Mouse (Mus musculus) neural tube, embryonic 15.5 days (tissue): ENCODE results near the gene Stac2. TPM values are rescaled to one million over a fixed set of nuclear protein-coding genes. Genes with fewer than 3 reads are reported as not detected.

Experiments used
- ATAC-seq: fragments of 200-750 bp; cut with Nextera tagmentation; 2 replicates; pipeline ENCODE4 v1.8.0; 2017; ENCODE audit warnings: mild to moderate bottlenecking, moderate TSS enrichment, moderate library complexity; ENCODE audit not compliant: low FRiP score
- H3K27ac ChIP-seq: fragments of 300-500 bp; sonication (generic); replicated peaks from 2 replicates; pipeline ENCODE4 v1.5.1; 2015; ENCODE audit warnings: mild to moderate bottlenecking, inconsistent platforms
- H3K27me3 ChIP-seq: fragments of 300-500 bp; sonication (generic); replicated peaks from 2 replicates; pipeline ENCODE4 v1.6.1; 2015; ENCODE audit warnings: inconsistent platforms
- H3K36me3 ChIP-seq: fragments of 300-500 bp; sonication (generic); 2 replicates; pipeline ENCODE4 v1.6.1; 2015; ENCODE audit warnings: inconsistent platforms
- H3K4me1 ChIP-seq: fragments of 300-500 bp; sonication (generic); 2 replicates; pipeline ENCODE4 v1.6.1; 2015; ENCODE audit warnings: inconsistent platforms
- H3K4me2 ChIP-seq: fragments of 300-500 bp; sonication (generic); 2 replicates; pipeline ENCODE4 v1.6.1; 2015; ENCODE audit warnings: inconsistent platforms, mild to moderate bottlenecking, moderate library complexity
- H3K4me3 ChIP-seq: fragments of 300-500 bp; sonication (generic); replicated peaks from 2 replicates; pipeline ENCODE4 v1.5.1; 2015; ENCODE audit warnings: mild to moderate bottlenecking, inconsistent platforms
- H3K9ac ChIP-seq: fragments of 300-500 bp; sonication (generic); replicated peaks from 2 replicates; pipeline ENCODE4 v1.6.1; 2015; ENCODE audit warnings: mild to moderate bottlenecking, inconsistent platforms
- H3K9me3 ChIP-seq: fragments of 300-500 bp; sonication (generic); replicated peaks from 2 replicates; pipeline ENCODE4 v1.6.1; 2016; ENCODE audit warnings: inconsistent platforms
- WGBS: fragments of 180-500 bp; shearing (Covaris S2); methylation state at CpG from one replicate; pipeline ENCODE4 v1.1.7; 2015; ENCODE audit warnings: mixed read lengths; 5-methylcytosine and 5-hydroxymethylcytosine counted together
- polyA plus RNA-seq: library from polyadenylated mRNA; unstranded; fragments of >200 nt; fragmentation: Nextera tagmentation; extraction: Ambion mirVana; gene quantifications from 2 replicates; pipeline ENCODE4 v1.2.1, GENCODE M21; 2015

The Stac2 gene
- polyA plus RNA-seq, 1 experiment from 2014 or later = 18.2 TPM

DNA sequence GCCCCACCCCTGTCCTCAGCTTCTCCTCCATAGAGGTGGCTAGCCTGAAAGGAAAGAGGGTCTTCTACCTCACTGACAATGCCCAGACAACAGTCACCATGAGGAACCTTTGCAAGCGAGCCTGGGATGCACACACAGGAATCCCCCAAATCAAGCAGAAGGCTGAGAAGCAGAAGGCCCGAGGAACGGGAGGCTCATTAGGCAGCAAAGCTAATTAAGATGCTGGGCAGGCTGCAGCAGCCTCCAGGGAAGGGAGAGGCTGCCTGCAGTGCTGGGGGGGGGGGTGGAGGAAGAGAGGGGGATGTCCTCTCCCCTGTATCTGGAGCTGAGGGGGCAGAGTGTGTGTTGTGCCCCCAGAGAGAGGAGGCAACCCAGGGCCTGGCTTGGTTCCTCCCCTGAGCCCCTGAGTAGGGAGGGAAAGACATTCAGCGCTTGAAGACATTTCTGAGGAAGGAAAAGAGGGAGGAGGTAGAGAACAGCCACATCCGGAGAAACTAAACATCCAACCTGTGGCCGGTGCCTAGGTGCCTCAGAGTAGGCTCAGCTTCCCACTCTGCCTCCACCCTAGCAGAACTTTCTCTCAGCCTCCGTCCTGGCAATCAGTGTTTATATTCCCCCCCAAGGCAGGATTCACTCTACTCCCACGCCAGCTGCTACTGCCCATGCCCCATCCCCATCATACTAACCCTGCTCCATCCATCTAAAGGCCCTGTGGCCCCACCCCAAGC is 33.2 kb downstream of the Stac2 start:
- H3K36me3 ChIP-seq = peaks cover 35% of the 10 kb centered on the region
- WGBS = 13% methylated on average over 8 of the region's 8 CpGs
- ATAC-seq = no peak
- H3K4me1 ChIP-seq = peaks cover 47% of the 10 kb centered on the region
- H3K27ac ChIP-seq = peak overlapping the region; percentile 97
- H3K9me3 ChIP-seq = no peaks in the 10 kb centered on the region
- peak overlapping the region; percentile 44 for H3K9ac ChIP-seq
- H3K27me3 ChIP-seq = no peaks in the 10 kb centered on the region
- peak overlapping the region; percentile 70 for H3K4me2 ChIP-seq
- H3K4me3 ChIP-seq = peak overlapping the region; percentile 97

DNA sequence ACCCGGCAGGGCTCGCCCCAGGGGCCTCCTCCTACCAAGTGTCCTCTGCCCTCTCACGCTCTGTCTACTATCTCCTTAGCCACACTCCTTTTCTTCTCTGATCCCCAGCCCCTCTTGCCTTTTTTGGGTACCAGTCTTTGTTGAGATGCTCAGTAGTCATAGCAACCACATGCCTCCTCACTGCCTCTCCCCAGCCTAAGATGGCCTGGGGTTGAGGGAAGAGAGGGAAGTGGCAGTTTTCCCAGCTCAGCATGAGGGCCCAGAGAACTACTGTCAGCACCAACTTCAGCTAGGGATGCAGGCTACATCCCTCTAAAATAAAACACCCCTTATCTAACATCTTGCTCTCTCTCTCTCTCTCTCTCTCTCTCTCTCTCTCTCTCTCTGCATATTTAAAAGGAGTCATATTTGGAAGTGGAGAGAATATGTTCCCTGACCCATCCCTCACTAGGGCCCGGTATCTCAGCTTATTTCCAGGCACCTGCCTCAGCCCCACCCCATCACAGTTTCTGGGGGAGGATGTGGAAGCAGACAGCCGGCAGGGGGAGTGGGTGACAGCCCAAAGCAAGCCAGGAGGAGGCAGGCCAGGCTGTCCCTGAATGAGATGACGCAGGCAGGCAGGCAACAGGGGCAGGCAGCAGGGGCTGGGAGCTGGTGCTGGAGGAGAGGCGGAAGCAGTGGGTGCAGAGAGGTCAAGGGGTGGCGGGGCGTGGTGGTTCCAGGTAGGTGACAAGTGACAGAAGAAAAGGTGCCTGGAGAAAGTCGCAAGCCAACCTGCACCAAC is 34.2 kb downstream of the Stac2 start:
- ATAC-seq = no peak
- peak overlapping the region; percentile 97 for H3K27ac ChIP-seq
- peak overlapping the region; percentile 70 for H3K4me2 ChIP-seq
- H3K27me3 ChIP-seq = no peaks in the 10 kb centered on the region
- H3K4me1 ChIP-seq = peaks cover 47% of the 10 kb centered on the region
- H3K9me3 ChIP-seq = no peaks in the 10 kb centered on the region
- 31% methylated on average over 10 of the region's 10 CpGs for WGBS
- H3K36me3 ChIP-seq = peaks cover 45% of the 10 kb centered on the region
- H3K9ac ChIP-seq = peak overlapping the region; percentile 44; the same call in 1 of the 2 replicates
- H3K4me3 ChIP-seq = 0 out of 2 replicates have a peak overlapping the region, but pooled peaks have one; percentile 97

DNA sequence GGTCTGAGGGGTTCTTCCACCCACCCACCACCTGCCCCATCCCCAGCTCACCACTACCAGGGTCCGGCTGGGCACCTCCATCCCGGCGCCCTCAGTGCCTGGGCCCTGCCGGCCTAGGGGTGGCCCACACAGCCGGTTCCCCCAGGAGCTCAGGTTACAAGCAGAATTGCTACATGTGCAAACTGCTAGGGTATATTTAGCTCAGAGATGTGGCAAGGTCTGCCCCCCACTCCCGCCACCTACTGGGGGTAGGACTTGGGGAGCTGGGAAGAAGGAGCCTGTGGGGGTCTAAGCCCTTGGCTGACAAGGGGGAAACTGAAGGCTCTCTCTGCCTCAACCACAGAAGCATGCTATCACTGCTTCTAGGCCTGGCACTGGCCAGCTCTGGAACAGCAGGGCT is 35.0 kb downstream of the Stac2 start:
- Histone ChIP-seq H3K9ac (no peak overlapping the region), H3K4me2 (no peak overlapping the region), H3K27ac (no peak overlapping the region), H3K36me3 (peaks cover 47% of the 10 kb centered on the region), H3K27me3 (no peaks in the 10 kb centered on the region), H3K4me3 (no peak overlapping the region), H3K9me3 (no peaks in the 10 kb centered on the region), H3K4me1 (peaks cover 42% of the 10 kb centered on the region)
- no peak for ATAC-seq
- 75% methylated on average over 6 of the region's 6 CpGs for WGBS

DNA sequence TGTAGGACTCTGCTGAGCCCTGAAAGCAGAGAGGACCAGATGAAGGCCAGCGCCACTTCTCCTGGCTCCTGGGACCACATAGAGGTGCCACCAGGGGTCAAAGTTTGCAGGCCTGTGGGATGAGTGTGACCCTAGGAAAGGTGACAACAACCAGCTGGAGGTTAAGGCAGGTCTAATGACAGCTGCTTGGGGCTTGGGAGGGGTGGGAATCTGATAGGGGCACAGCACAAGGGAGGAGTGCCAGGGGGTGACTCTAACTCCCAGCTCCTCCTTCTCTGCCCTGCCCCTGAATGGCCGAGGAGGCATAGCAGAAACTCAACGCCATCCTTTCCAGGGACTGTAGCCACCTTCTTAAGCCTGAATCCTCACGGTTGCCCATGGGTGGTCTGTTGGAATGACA is 36.4 kb downstream of the Stac2 start:
- H3K36me3 ChIP-seq = peaks cover 59% of the 10 kb centered on the region
- 81% methylated on average over 4 of the region's 4 CpGs for WGBS
- H3K4me2 ChIP-seq = no peak overlapping the region
- no peaks in the 10 kb centered on the region for H3K9me3 ChIP-seq
- H3K27me3 ChIP-seq = no peaks in the 10 kb centered on the region
- ATAC-seq = no peak
- no peak overlapping the region for H3K9ac ChIP-seq
- H3K27ac ChIP-seq = no peak overlapping the region
- H3K4me1 ChIP-seq = peaks cover 38% of the 10 kb centered on the region
- H3K4me3 ChIP-seq = no peak overlapping the region

DNA sequence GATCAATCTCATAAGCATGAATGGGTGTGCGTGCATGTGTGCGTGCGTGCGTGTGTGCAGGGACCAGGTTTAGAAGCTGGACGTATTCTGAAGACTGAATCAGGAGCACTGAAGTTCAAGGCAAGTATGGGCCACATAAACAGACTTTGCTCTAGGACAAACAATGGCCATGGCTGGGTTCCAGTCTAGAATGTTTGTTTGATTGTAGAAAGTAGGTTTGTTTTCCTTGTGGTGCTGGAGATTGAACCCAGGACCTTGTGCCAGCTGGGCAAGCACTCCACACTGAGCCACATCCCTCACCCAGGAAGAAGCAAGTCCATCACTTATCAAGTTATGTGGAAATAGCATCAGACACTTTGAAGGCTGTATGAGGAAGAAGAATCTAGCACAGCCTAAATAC is 37.1 kb downstream of the Stac2 start:
- ATAC-seq = no peak
- Histone ChIP-seq H3K9me3 (no peaks in the 10 kb centered on the region), H3K4me3 (no peak overlapping the region), H3K27me3 (no peaks in the 10 kb centered on the region), H3K36me3 (peaks cover 66% of the 10 kb centered on the region), H3K9ac (no peak overlapping the region), H3K4me1 (peaks cover 31% of the 10 kb centered on the region), H3K4me2 (no peak overlapping the region), H3K27ac (no peak overlapping the region)
- WGBS = 92% methylated on average over 5 of the region's 5 CpGs

DNA sequence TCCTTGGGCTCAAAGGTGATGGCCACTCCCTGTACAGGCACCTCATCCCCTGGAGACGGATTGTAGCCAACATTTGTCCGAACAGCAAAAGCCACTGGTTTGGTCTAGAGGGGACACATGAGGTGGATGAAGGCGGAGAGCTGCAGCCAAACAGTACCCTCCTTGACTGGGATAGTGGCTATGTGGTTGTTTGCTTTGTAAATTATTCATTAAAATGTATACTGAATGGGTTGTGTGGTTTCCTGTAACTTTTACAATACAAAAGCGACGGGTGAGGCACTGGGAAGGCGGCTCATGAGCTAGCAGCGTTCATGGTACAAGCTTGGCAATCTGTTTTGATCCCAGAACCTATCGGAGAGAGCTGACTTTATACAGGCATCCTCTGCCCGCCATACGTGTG is 40.4 kb downstream of the Stac2 start:
- Histone ChIP-seq H3K4me3 (no peak overlapping the region), H3K9me3 (no peaks in the 10 kb centered on the region), H3K4me1 (no peaks in the 10 kb centered on the region), H3K9ac (no peak overlapping the region), H3K27ac (no peak overlapping the region), H3K36me3 (peaks cover 90% of the 10 kb centered on the region), H3K4me2 (no peak overlapping the region), H3K27me3 (no peaks in the 10 kb centered on the region)
- 91% methylated on average over 10 of the region's 10 CpGs for WGBS
- ATAC-seq = no peak

DNA sequence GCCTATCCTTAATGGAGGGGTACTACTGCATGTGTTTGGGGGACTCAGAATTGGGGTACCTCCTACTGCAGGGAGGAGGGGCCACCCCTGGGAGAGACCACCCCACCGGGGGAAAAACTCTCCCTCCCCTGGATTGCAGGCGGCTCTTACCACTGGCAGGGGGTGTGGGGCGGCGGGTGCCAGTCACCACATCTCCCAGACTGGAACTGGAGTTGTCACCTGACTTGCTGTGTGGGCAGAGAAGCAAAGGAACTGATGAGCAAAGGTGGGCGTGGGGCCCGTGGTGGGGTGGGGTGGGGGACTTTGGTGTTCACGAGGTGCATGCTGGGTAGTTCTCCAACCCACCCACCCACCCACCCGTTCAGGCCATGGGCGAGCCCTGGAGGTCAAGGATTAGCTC is 41.5 kb downstream of the Stac2 start:
- H3K4me2 ChIP-seq = no peak overlapping the region
- no peak overlapping the region for H3K4me3 ChIP-seq
- H3K4me1 ChIP-seq = no peaks in the 10 kb centered on the region
- 69% methylated on average over 8 of the region's 9 CpGs for WGBS
- H3K9ac ChIP-seq = no peak overlapping the region
- peaks cover 89% of the 10 kb centered on the region for H3K36me3 ChIP-seq
- no peaks in the 10 kb centered on the region for H3K9me3 ChIP-seq
- H3K27me3 ChIP-seq = no peaks in the 10 kb centered on the region
- no peak for ATAC-seq
- H3K27ac ChIP-seq = no peak overlapping the region

DNA sequence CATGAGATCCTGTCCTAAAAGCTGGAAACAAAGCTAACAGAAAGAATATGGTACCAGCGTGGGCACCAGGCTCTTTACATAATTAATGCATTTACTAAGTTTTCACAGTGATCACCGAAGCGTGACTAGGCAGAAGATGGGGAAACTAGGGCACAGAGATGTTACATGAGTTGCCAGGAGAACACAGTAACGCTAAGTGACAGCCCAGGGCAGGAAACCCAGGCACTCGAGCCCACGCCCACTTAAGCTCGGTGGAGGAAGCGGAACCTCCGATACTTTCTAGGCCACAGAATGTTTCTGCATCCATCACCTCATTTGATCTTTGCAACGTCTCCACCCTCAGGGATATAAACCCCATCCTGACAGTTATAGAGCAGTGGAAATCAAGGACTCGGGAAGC is 45.2 kb downstream of the Stac2 start:
- no peak overlapping the region for H3K4me2 ChIP-seq
- H3K4me3 ChIP-seq = no peak overlapping the region
- peaks cover 87% of the 10 kb centered on the region for H3K36me3 ChIP-seq
- no peaks in the 10 kb centered on the region for H3K9me3 ChIP-seq
- no peak for ATAC-seq
- H3K4me1 ChIP-seq = peaks cover 9% of the 10 kb centered on the region
- H3K9ac ChIP-seq = no peak overlapping the region
- no peaks in the 10 kb centered on the region for H3K27me3 ChIP-seq
- H3K27ac ChIP-seq = no peak overlapping the region
- 85% methylated on average over 11 of the region's 11 CpGs for WGBS

DNA sequence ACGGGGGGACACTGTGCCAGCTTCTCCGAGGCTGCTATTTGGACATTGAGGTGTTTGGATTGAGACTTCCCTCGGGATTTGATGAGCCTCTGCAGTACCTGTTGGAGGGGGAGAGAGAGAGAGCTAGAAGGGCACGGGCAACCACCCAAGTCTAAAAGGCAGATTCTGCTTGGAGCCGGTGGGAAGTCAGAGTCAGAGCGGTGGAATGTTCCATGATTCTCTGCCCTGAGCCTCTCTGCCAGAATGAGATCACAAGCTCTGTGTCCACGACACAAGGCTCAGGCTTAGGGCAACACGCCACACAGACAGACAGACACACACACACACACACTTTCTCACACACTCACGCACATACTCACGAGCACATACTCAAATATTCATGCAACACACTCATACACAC is 47.6 kb downstream of the Stac2 start:
- peaks cover 26% of the 10 kb centered on the region for H3K4me1 ChIP-seq
- 86% methylated on average over 10 of the region's 10 CpGs for WGBS
- no peak overlapping the region for H3K4me3 ChIP-seq
- no peaks in the 10 kb centered on the region for H3K27me3 ChIP-seq
- no peak overlapping the region for H3K9ac ChIP-seq
- no peak overlapping the region for H3K27ac ChIP-seq
- H3K4me2 ChIP-seq = no peak overlapping the region
- no peaks in the 10 kb centered on the region for H3K9me3 ChIP-seq
- peaks cover 69% of the 10 kb centered on the region for H3K36me3 ChIP-seq
- no peak for ATAC-seq

DNA sequence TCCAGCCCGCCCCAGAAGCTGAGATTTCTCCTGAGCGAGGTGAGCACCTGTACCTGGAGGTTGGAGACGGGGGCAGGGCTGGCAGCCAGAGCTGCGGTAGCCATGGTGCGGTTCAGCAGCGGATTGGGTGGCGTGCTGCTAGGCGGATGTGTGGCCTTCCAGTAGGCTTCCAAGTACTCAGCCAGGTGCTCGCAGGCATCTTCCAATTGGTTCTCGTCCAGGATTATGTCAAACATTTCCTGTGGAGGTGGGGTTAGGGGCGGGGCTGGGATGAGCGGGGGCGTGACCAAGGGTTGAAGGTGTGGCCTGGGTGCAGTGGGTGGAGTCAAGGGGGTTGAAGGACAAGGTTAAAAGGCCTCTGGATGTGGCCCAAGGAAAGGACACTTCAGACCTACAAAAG is 48.2 kb downstream of the Stac2 start:
- 56% methylated on average over 13 of the region's 13 CpGs for WGBS
- H3K4me3 ChIP-seq = no peak overlapping the region
- peaks cover 63% of the 10 kb centered on the region for H3K36me3 ChIP-seq
- H3K9me3 ChIP-seq = no peaks in the 10 kb centered on the region
- no peaks in the 10 kb centered on the region for H3K27me3 ChIP-seq
- no peak for ATAC-seq
- H3K9ac ChIP-seq = no peak overlapping the region
- H3K4me2 ChIP-seq = no peak overlapping the region
- peaks cover 26% of the 10 kb centered on the region for H3K4me1 ChIP-seq
- H3K27ac ChIP-seq = no peak overlapping the region

DNA sequence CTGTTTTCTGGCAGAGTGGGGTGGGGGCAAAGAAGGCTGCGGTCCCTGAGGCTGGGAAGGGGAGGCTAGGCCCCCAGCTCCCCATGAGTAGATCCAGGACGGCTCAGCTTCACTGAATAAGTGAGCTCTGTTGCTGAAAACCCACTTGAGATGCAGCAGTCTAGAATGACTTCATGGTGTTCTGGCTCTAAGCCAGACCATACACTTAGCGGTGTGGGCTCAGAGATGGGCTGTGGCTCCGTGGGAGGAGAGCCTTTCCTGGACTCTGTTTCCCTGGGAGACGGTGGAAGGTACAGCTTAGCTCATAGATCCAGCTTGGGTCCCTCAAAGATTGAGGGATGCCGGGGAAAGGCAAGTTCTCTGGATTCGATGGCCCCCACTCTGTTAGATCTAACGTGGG is 49.1 kb downstream of the Stac2 start:
- Histone ChIP-seq H3K27ac (peak overlapping the region; percentile 45), H3K36me3 (peaks cover 54% of the 10 kb centered on the region)
- 68% methylated on average over 8 of the region's 8 CpGs for WGBS

DNA sequence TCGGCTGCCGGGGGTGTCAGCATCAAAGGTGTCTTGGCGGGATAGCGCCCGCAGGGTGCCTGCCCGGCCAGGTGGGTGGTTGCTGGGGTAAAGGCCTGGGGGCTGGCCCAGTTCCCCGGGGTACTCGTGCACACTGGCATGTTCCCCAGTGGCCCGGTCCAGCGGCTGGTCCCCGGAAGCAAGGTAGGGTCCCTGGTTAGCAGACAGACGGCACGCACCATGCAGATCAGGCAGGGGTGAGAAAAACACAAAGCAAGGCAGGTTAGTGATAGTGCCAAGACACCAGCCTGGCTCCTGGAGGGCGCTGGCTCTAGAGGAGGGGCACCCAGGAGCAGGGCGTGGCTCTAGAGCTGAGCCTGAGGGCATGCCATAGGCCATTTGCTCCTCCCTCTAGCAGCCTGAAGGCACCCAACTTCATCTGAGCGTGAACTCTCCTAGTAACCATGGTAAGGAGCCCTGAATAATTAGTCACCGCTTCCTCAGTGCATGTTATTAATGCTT is 50.0 kb downstream of the Stac2 start:
- peaks cover 29% of the 10 kb centered on the region for H3K4me1 ChIP-seq
- no peaks in the 10 kb centered on the region for H3K27me3 ChIP-seq
- WGBS = 35% methylated on average over 17 of the region's 17 CpGs
- H3K4me2 ChIP-seq = peak overlapping the region; percentile 7; the same call in 1 of the 2 replicates
- H3K9me3 ChIP-seq = no peaks in the 10 kb centered on the region
- no peak overlapping the region for H3K9ac ChIP-seq
- no peak overlapping the region for H3K27ac ChIP-seq
- H3K36me3 ChIP-seq = peaks cover 45% of the 10 kb centered on the region
- H3K4me3 ChIP-seq = no peak overlapping the region
- no peak for ATAC-seq

More for the DNA sequence above, 49.1 kb downstream of the Stac2 start:
- Histone ChIP-seq H3K4me3 (no peak overlapping the region), H3K9ac (no peak overlapping the region), H3K4me1 (peaks cover 29% of the 10 kb centered on the region), H3K4me2 (no peak overlapping the region), H3K9me3 (no peaks in the 10 kb centered on the region), H3K27me3 (no peaks in the 10 kb centered on the region)
- no peak for ATAC-seq
